Mouse (Mus musculus) T-helper 17 cell (primary cell): ENCODE results near the gene Dip2c.

ENCODE experiments used
- in situ Hi-C, 2 experiments: fragments of 300-600 bp; cut with MboI, MseI; formaldehyde crosslinking; loops; 1 replicate in 1 of 2; 2 replicates in 1 of 2; pipeline ENCODE4 v1.15.1; 2025; ENCODE audit warnings: high pct_unique_total_duplicates in 2 of 2

Dip2c gene

GRCm38 (mm10) chr13:9276322-9276855 lies at the start of gene Dip2c:
TSS of gene Dip2c (plus strand) at chr13:9276528.
- in situ Hi-C loops, result loop anchor here in 1 of 2 experiments (10.0 kb wide), 1 partner anchor 478 kb away; no protein-coding TSS in a partner anchor

GRCm38 (mm10) chr13:9227078-9227477 lies 49.2 kb upstream of the Dip2c start:
- in situ Hi-C loops, result no loop called here

- in situ Hi-C loops, result no loop called here
Observed at GRCm38 (mm10) chr13:9237495-9237894, 38.8 kb upstream of the Dip2c start.

GRCm38 (mm10) chr13:9239127-9239526 lies 37.2 kb upstream of the Dip2c start:
- in situ Hi-C loops, result no loop called here

GRCm38 (mm10) chr13:9239631-9240236 lies 36.6 kb upstream of the Dip2c start:
- in situ Hi-C loops, result no loop called here

- in situ Hi-C loops, result loop anchor here in 1 of 2 experiments (10.0 kb wide), 1 partner anchor 1383 kb away; no protein-coding TSS in a partner anchor
Observed at GRCm38 (mm10) chr13:9261748-9262147, 14.6 kb upstream of the Dip2c start.

GRCm38 (mm10) chr13:9265516-9265915 lies 10.8 kb upstream of the Dip2c start:
- in situ Hi-C loops, result loop anchor here in 1 of 2 experiments (10.0 kb wide), 1 partner anchor 1379 kb away; no protein-coding TSS in a partner anchor

- in situ Hi-C loops, result loop anchor here in 1 of 2 experiments (10.0 kb wide), 1 partner anchor 478 kb away; no protein-coding TSS in a partner anchor
Observed at GRCm38 (mm10) chr13:9276856-9277620, 710 bp downstream of the Dip2c start.

GRCm38 (mm10) chr13:9277621-9277960 lies 1.3 kb downstream of the Dip2c start:
- in situ Hi-C loops, result loop anchor here in 1 of 2 experiments (10.0 kb wide), 1 partner anchor 477 kb away; no protein-coding TSS in a partner anchor

GRCm38 (mm10) chr13:9278636-9279035 lies 2.3 kb downstream of the Dip2c start:
- in situ Hi-C loops, result loop anchor here in 1 of 2 experiments (10.0 kb wide), 1 partner anchor 476 kb away; no protein-coding TSS in a partner anchor

- in situ Hi-C loops, result no loop called here
Observed at GRCm38 (mm10) chr13:9283050-9283449, 6.7 kb downstream of the Dip2c start.

- in situ Hi-C loops, result no loop called here
Observed at GRCm38 (mm10) chr13:9289916-9290315, 13.6 kb downstream of the Dip2c start.

- in situ Hi-C loops, result no loop called here
Observed at GRCm38 (mm10) chr13:9296285-9296684, 20.0 kb downstream of the Dip2c start.

- in situ Hi-C loops, result no loop called here
Observed at GRCm38 (mm10) chr13:9297266-9297665, 20.9 kb downstream of the Dip2c start.

GRCm38 (mm10) chr13:9297689-9298088 lies 21.4 kb downstream of the Dip2c start:
- in situ Hi-C loops, result no loop called here

GRCm38 (mm10) chr13:9299657-9300056 lies 23.3 kb downstream of the Dip2c start:
- in situ Hi-C loops, result no loop called here

GRCm38 (mm10) chr13:9308863-9309262 lies 32.5 kb downstream of the Dip2c start:
- in situ Hi-C loops, result no loop called here

GRCm38 (mm10) chr13:9310806-9311205 lies 34.5 kb downstream of the Dip2c start:
- in situ Hi-C loops, result no loop called here

- in situ Hi-C loops, result no loop called here
Observed at GRCm38 (mm10) chr13:9312916-9313315, 36.6 kb downstream of the Dip2c start.

- in situ Hi-C loops, result no loop called here
Observed at GRCm38 (mm10) chr13:9314099-9314712, 37.9 kb downstream of the Dip2c start.

GRCm38 (mm10) chr13:9314713-9315112 lies 38.4 kb downstream of the Dip2c start:
- in situ Hi-C loops, result no loop called here

GRCm38 (mm10) chr13:9319745-9320144 lies 43.4 kb downstream of the Dip2c start:
- in situ Hi-C loops, result no loop called here
